ENCODE assay signal across 8 mouse cellular contexts in genomic region chr11:6016368-6016767, GRCm38 (mm10). TPM values are rescaled to one million over a fixed set of nuclear protein-coding genes. Genes with fewer than 3 reads are reported as not detected.
A peak's percentile ranks its signal among the peaks of the same experiment; 100 is the strongest.
DNase-seq lines count a peak whose midpoint lies in the region; ATAC-seq lines count a peak whose summit lies in the region.

No protein-coding gene starts in this region.

- 6% methylated on average over 3 of the region's 3 CpGs for WGBS in forebrain, embryonic 14.5 days
- 0% methylated on average over 3 of the region's 3 CpGs for WGBS in forebrain, embryonic 12.5 days
- WGBS in midbrain, embryonic 11.5 days, result 5% methylated on average over 3 of the region's 3 CpGs
- 2% methylated on average over 2 of the region's 3 CpGs for WGBS in midbrain, embryonic 14.5 days

- H3K36me3 ChIP-seq in forebrain, embryonic 14.5 days (ENCODE audit: control insufficient read depth, insufficient read depth, low read length), result no peaks in the 10 kb centered on the region
- H3K36me3 ChIP-seq in forebrain, embryonic 12.5 days (replicated peaks), result no peaks in the 10 kb centered on the region
- H3K36me3 ChIP-seq in midbrain, embryonic 11.5 days (ENCODE audit: control insufficient read depth, insufficient read depth, low read length), result no peaks in the 10 kb centered on the region
- peaks cover 3% of the 10 kb centered on the region; the same call in 1 of the 2 replicates for H3K36me3 ChIP-seq in midbrain, embryonic 14.5 days (ENCODE audit: control insufficient read depth, insufficient read depth, low read length)

- ATAC-seq in forebrain, embryonic 14.5 days, result peak; percentile 56; the same call in 1 of the 2 replicates
- no peak for ATAC-seq in forebrain, embryonic 12.5 days (ENCODE audit: low FRiP score)
- ATAC-seq in midbrain, embryonic 11.5 days (ENCODE audit: low FRiP score), result no peak
- no peak for ATAC-seq in midbrain, embryonic 14.5 days (ENCODE audit: low FRiP score, low TSS enrichment)

- no peak overlapping the region for H3K4me3 ChIP-seq in forebrain, embryonic 14.5 days (ENCODE audit: low read depth, low read length)
- H3K4me3 ChIP-seq in forebrain, embryonic 12.5 days (replicated peaks), result no peak overlapping the region
- no peak overlapping the region for H3K4me3 ChIP-seq in midbrain, embryonic 11.5 days (ENCODE audit: low read depth, low read length)
- no peak overlapping the region for H3K4me3 ChIP-seq in midbrain, embryonic 14.5 days (replicated peaks; ENCODE audit: low read depth, low read length)

- peak; percentile 51 for DNase-seq in forebrain, embryonic 14.5 days (ENCODE audit: low spot score)
- DNase-seq in midbrain, embryonic 11.5 days (ENCODE audit: low spot score, missing footprints), result peak; percentile 69
- DNase-seq in midbrain, embryonic 14.5 days, result no peak
- DNase-seq in embryo, embryonic 11 days, result peak; percentile 56
- DNase-seq in thymus, postnatal 14 days, result peak; percentile 66
- no peak for DNase-seq in ovary, adult 18-20 months (ENCODE audit: low spot score)
- DNase-seq in layer of hippocampus, adult 8-10 months (ENCODE audit: low spot score in 2 of 2), result no peak

- H3K27ac ChIP-seq in forebrain, embryonic 14.5 days (ENCODE audit: low read depth, low read length), result peak overlapping the region; percentile 21; the same call in 1 of the 2 replicates
- no peak overlapping the region for H3K27ac ChIP-seq in forebrain, embryonic 12.5 days
- H3K27ac ChIP-seq in midbrain, embryonic 11.5 days (ENCODE audit: low read depth, low read length), result no peak overlapping the region
- H3K27ac ChIP-seq in midbrain, embryonic 14.5 days (replicated peaks; ENCODE audit: low read depth, low read length), result no peak overlapping the region

- no peaks in the 10 kb centered on the region for H3K27me3 ChIP-seq in forebrain, embryonic 14.5 days (replicated peaks; ENCODE audit: control insufficient read depth, insufficient read depth, low read length)
- H3K27me3 ChIP-seq in forebrain, embryonic 12.5 days, result peaks cover 4% of the 10 kb centered on the region; the same call in 1 of the 2 replicates
- H3K27me3 ChIP-seq in midbrain, embryonic 11.5 days (ENCODE audit: control insufficient read depth, insufficient read depth, low read length), result no peaks in the 10 kb centered on the region
- no peaks in the 10 kb centered on the region for H3K27me3 ChIP-seq in midbrain, embryonic 14.5 days (ENCODE audit: control insufficient read depth, insufficient read depth, low read length)

- H3K4me1 ChIP-seq in forebrain, embryonic 14.5 days (ENCODE audit: control insufficient read depth, insufficient read depth, low read length), result peaks cover 4% of the 10 kb centered on the region; the same call in 1 of the 2 replicates
- H3K4me1 ChIP-seq in forebrain, embryonic 12.5 days, result 0 out of 2 replicates have a peak, but pooled peaks cover 3% of the 10 kb centered on the region
- H3K4me1 ChIP-seq in midbrain, embryonic 11.5 days (ENCODE audit: control insufficient read depth, insufficient read depth, low read length), result no peaks in the 10 kb centered on the region
- H3K4me1 ChIP-seq in midbrain, embryonic 14.5 days (ENCODE audit: control insufficient read depth, insufficient read depth, low read length), result no peaks in the 10 kb centered on the region

- no peaks in the 10 kb centered on the region for H3K9me3 ChIP-seq in forebrain, embryonic 14.5 days (replicated peaks; ENCODE audit: control insufficient read depth, low read length)
- no peaks in the 10 kb centered on the region for H3K9me3 ChIP-seq in forebrain, embryonic 12.5 days
- H3K9me3 ChIP-seq in midbrain, embryonic 11.5 days (ENCODE audit: control insufficient read depth, low read length), result no peaks in the 10 kb centered on the region
- H3K9me3 ChIP-seq in midbrain, embryonic 14.5 days (ENCODE audit: control insufficient read depth, low read length), result no peaks in the 10 kb centered on the region

- H3K9ac ChIP-seq in forebrain, embryonic 14.5 days (ENCODE audit: low read length), result no peak overlapping the region
- H3K9ac ChIP-seq in forebrain, embryonic 12.5 days, result no peak overlapping the region
- no peak overlapping the region for H3K9ac ChIP-seq in midbrain, embryonic 11.5 days (ENCODE audit: low read length)
- H3K9ac ChIP-seq in midbrain, embryonic 14.5 days (replicated peaks; ENCODE audit: low read length), result no peak overlapping the region

- H3K4me2 ChIP-seq in forebrain, embryonic 14.5 days (ENCODE audit: low read length), result no peak overlapping the region
- H3K4me2 ChIP-seq in forebrain, embryonic 12.5 days, result no peak overlapping the region
- H3K4me2 ChIP-seq in midbrain, embryonic 11.5 days, result no peak overlapping the region
- no peak overlapping the region for H3K4me2 ChIP-seq in midbrain, embryonic 14.5 days (ENCODE audit: low read length)

RNA-seq across cellular contexts. Expression of gene Camk2b, which starts 49.8 kb away (rescaled TPM):
- 51.6 and 87.1 TPM in 2 replicates for polyA plus RNA-seq in forebrain, embryonic 14.5 days (2014; fragmentation: Nextera tagmentation; extraction: Ambion mirVana)
- polyA plus RNA-seq in forebrain, embryonic 12.5 days (2016; fragmentation: Nextera tagmentation; extraction: Ambion mirVana), result 11.0 and 11.7 TPM in 2 replicates
- polyA plus RNA-seq in midbrain, embryonic 11.5 days (2014; fragmentation: Nextera tagmentation; extraction: Ambion mirVana), result 2.4 and 2.5 TPM in 2 replicates
- 85.6 and 124 TPM in 2 replicates for polyA plus RNA-seq in midbrain, embryonic 14.5 days (2014; fragmentation: Nextera tagmentation; extraction: Ambion mirVana)
- total RNA-seq in layer of hippocampus, adult 8-10 months (2022), result 1,000 to 10,000 TPM in 2 of 4 experiments, 100 to 1,000 TPM in 2; 958 to 1,016 (median 997) TPM

Comparison
In these comparisons a context has a peak if more than half of its experiments do, and no peak if none do; other contexts are left out.
1. DNase-seq: peak in forebrain, embryonic 14.5 days (single experiment), midbrain, embryonic 11.5 days (single experiment), embryo, embryonic 11 days (single experiment) and thymus, postnatal 14 days (single experiment); none in midbrain, embryonic 14.5 days (single experiment), ovary, adult 18-20 months (single experiment) and layer of hippocampus, adult 8-10 months (0 of 2).